Comparison of ENCODE assay signal across 9 mouse cellular contexts in genomic region chr16:20537601-20538320, GRCm38 (mm10). TPM values are rescaled to one million over a fixed set of nuclear protein-coding genes. Genes with fewer than 3 reads are reported as not detected.
A peak's percentile ranks its signal among the peaks of the same experiment; 100 is the strongest.
DNase-seq lines count a peak whose midpoint lies in the region; ATAC-seq and TF ChIP-seq lines count a peak whose summit lies in the region.
"Had no signal": no experiment of that assay in that cellular context is flagged by ENCODE, and none has a peak within 500 bp of the region (broad histone marks: within the 10 kb centered on the region; RNA-seq: fewer than 3 reads in every experiment).

No protein-coding gene starts in this region.

- H3K36me3 ChIP-seq in heart, embryonic 16.5 days (ENCODE audit: control insufficient read depth, insufficient read depth): peaks cover 56% of the 10 kb centered on the region

- no peak for ATAC-seq in heart, embryonic 16.5 days (replicated peaks; ENCODE audit: extremely low read depth, insufficient read depth, low FRiP score)
- peak; percentile 17 for ATAC-seq in megakaryocyte, adult 5-6 weeks (ENCODE audit: poor library complexity, severe bottlenecking)

- TF ChIP-seq POLR2A in cerebellum, adult 2 months (IDR thresholded peaks at IDR 0.05; ENCODE audit: borderline replicate concordance, insufficient read depth, low read length): no peak

- H3K27ac ChIP-seq in cerebellum, adult 2 months (ENCODE audit: insufficient read depth, low read length): no peak overlapping the region
- H3K27ac ChIP-seq in heart, embryonic 16.5 days (ENCODE audit: low read length): no peak overlapping the region; the same call in 1 of the 2 replicates

- H3K9ac ChIP-seq in heart, embryonic 16.5 days (ENCODE audit: low read length): peak overlapping the region; percentile 98

- peak overlapping the region; percentile 92 for H3K4me3 ChIP-seq in cerebellum, adult 2 months (replicated peaks; ENCODE audit: insufficient read depth, low read depth, low read length)
- peak overlapping the region; percentile 89 for H3K4me3 ChIP-seq in heart, embryonic 16.5 days (ENCODE audit: low read length)

- no peaks in the 10 kb centered on the region for H3K9me3 ChIP-seq in heart, embryonic 16.5 days (replicated peaks; ENCODE audit: control insufficient read depth, low read length)

- no peaks in the 10 kb centered on the region for H3K27me3 ChIP-seq in cerebellum, adult 2 months (ENCODE audit: control insufficient read depth, insufficient read depth, low read length)
- no peaks in the 10 kb centered on the region for H3K27me3 ChIP-seq in heart, embryonic 16.5 days (ENCODE audit: control insufficient read depth, insufficient read depth, low read length)

- H3K4me1 ChIP-seq in cerebellum, adult 2 months (ENCODE audit: control insufficient read depth, insufficient read depth, low read length): peaks cover 11% of the 10 kb centered on the region
- peaks cover 22% of the 10 kb centered on the region for H3K4me1 ChIP-seq in heart, embryonic 16.5 days (ENCODE audit: control insufficient read depth, insufficient read depth, low read length)

- H3K4me2 ChIP-seq in heart, embryonic 16.5 days (ENCODE audit: low read depth, low read length): peak overlapping the region; percentile 82

- no peak for TF ChIP-seq CTCF in cerebellum, adult 2 months (IDR thresholded peaks at IDR 0.05; ENCODE audit: borderline replicate concordance, insufficient read depth, low read depth, low read length)

- DNase-seq in cerebellum, adult 2 months: no peak
- DNase-seq in cerebellum, postnatal 10 days: no peak
- DNase-seq in ES-CJ7 (ENCODE audit: low read depth, low spot score): peak; percentile 76
- DNase-seq in embryo, embryonic 9.5 days (ENCODE audit: extremely low spot score): no peak
- no peak for DNase-seq in adrenal gland, postnatal 25 days
- DNase-seq in ovary, adult 18-20 months (ENCODE audit: low spot score): no peak
- DNase-seq: spleen, adult 18-20 months had no signal

- 13% methylated on average over 6 of the region's 6 CpGs for WGBS in cerebellum, adult 2 months
- WGBS in heart, embryonic 16.5 days: 34% methylated on average over 6 of the region's 6 CpGs

RNA-seq across cellular contexts. Expression of gene Ap2m1, which starts 2.5 kb away (rescaled TPM):
- 1,156 and 1,178 TPM in 2 replicates for polyA plus RNA-seq in cerebellum, adult 2 months (2012; rRNA removed)
- polyA plus RNA-seq in heart, embryonic 16.5 days (2015; fragmentation: Nextera tagmentation; extraction: Ambion mirVana): 444 and 463 TPM in 2 replicates
- total RNA-seq in megakaryocyte, adult 5-6 weeks (2015): 287 and 332 TPM in 2 replicates
- total RNA-seq in megakaryocyte, adult 5-6 weeks (2017): 207 and 242 TPM in 2 replicates
- total RNA-seq in adrenal gland, postnatal 25 days (2021): 291 and 310 TPM in 2 replicates

RNA-seq across cellular contexts. Expression of gene Abcf3, which starts 10.6 kb away (rescaled TPM):
- polyA plus RNA-seq in cerebellum, adult 2 months (2012; rRNA removed): 107 and 112 TPM in 2 replicates
- 49.4 and 54.0 TPM in 2 replicates for polyA plus RNA-seq in heart, embryonic 16.5 days (2015; fragmentation: Nextera tagmentation; extraction: Ambion mirVana)
- 15.4 and 21.7 TPM in 2 replicates for total RNA-seq in megakaryocyte, adult 5-6 weeks (2015)
- total RNA-seq in megakaryocyte, adult 5-6 weeks (2017): 27.5 and 32.1 TPM in 2 replicates
- 87.3 and 101 TPM in 2 replicates for total RNA-seq in adrenal gland, postnatal 25 days (2021)

RNA-seq across cellular contexts. Expression of gene Dvl3, which starts 21.0 kb away (rescaled TPM):
- 60.2 and 66.5 TPM in 2 replicates for polyA plus RNA-seq in cerebellum, adult 2 months (2012; rRNA removed)
- 18.3 and 18.9 TPM in 2 replicates for polyA plus RNA-seq in heart, embryonic 16.5 days (2015; fragmentation: Nextera tagmentation; extraction: Ambion mirVana)
- total RNA-seq in megakaryocyte, adult 5-6 weeks (2015): 21.9 and 22.4 TPM in 2 replicates
- 2.6 and 4.2 TPM in 2 replicates for total RNA-seq in megakaryocyte, adult 5-6 weeks (2017)
- total RNA-seq in adrenal gland, postnatal 25 days (2021): 43.9 and 46.2 TPM in 2 replicates

RNA-seq across cellular contexts. Expression of gene Eif2b5, which starts 39.1 kb away (rescaled TPM):
- 52.4 and 53.3 TPM in 2 replicates for polyA plus RNA-seq in cerebellum, adult 2 months (2012; rRNA removed)
- 80.6 and 80.9 TPM in 2 replicates for polyA plus RNA-seq in heart, embryonic 16.5 days (2015; fragmentation: Nextera tagmentation; extraction: Ambion mirVana)
- total RNA-seq in megakaryocyte, adult 5-6 weeks (2015): 30.1 and 31.6 TPM in 2 replicates
- total RNA-seq in megakaryocyte, adult 5-6 weeks (2017): 43.1 and 46.1 TPM in 2 replicates
- 58.3 and 63.8 TPM in 2 replicates for total RNA-seq in adrenal gland, postnatal 25 days (2021)

RNA-seq across cellular contexts. Expression of gene Vwa5b2, which starts 51.5 kb away (rescaled TPM):
- polyA plus RNA-seq in cerebellum, adult 2 months (2012; rRNA removed): 46.7 and 58.1 TPM in 2 replicates
- polyA plus RNA-seq in heart, embryonic 16.5 days (2015; fragmentation: Nextera tagmentation; extraction: Ambion mirVana): 0.28 and 0.29 TPM in 2 replicates
- not detected in 2 replicates for total RNA-seq in megakaryocyte, adult 5-6 weeks (2015)
- total RNA-seq in megakaryocyte, adult 5-6 weeks (2017): not detected in 2 replicates
- total RNA-seq in adrenal gland, postnatal 25 days (2021): 1.5 TPM in 1 of 2 replicates, not detected in the other
